Mouse (Mus musculus) urinary bladder, postnatal 36 days (tissue): ENCODE results near the gene Slc25a5.
A peak's percentile ranks its signal among the peaks of the same experiment; 100 is the strongest.

Source experiments
- DNase-seq, 2 experiments: peaks; one replicate each; pipeline ENCODE4 v3.0.0; 2022; ENCODE audit warnings: low spot score in 2 of 2, mixed read lengths in 1 of 2

The Slc25a5 gene

DNA sequence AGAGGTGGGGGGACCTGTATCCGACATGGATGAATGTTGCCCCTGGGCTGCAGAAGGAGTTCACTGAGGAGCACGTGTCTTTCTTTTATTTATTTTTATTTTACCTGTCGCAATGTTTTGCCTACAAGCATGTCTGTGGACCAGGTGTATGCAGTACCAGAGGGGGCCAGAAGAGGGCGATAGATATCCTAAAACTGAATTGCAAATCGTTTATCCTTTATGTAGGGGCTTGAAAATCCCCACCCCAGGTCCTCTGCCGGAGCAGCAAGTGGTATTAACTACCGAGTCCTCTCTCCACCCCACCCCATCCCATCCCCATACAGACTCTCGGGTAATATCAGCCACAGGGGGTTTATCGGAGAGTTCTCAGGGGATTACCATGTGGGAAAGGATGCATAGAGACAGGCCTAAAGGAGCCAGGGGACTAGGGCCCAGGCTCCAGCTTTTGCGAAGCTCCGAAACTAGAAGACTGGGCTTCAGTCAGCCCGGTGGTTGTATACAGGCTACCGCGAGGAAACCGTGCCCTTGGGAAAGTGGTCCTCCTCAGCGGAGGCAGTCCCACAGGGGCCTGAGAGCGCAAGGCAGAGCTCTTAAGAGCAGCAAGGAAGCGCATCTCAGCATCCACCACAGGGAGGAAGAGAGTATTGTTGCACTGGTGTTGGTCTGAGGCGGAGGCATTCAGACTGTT, 38.1 kb downstream of the Slc25a5 start:
- peak; percentile 37 to 51 for DNase-seq

DNA sequence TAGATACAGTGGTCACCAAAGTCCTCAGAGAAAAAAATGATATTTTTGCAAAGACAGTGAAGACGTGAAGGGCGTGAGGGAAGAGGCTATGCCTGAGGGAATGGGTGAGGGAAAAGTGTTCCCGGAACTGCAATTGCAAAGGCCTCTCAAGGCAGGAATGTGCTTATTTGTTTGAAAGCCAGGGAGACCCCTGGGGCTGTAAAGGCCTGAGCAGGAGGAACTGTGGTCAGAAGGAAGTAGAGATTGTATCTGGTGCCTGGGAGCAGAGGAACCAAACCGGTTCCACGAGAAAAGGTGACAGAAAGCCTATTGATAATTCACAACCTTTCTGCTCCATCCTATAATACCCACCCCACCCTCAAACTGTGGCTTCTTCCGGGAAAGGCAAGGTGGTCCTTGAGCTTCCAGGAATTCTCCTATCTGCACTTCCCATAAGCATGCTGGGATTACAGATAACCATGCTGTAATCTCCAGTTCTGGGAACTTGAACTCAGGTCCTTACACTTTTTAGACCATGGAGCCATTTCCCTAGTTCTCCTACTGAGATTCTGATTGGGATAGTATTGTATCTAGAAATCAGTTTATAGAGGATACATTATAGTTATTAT, 41.7 kb downstream of the Slc25a5 start:
- no peak for DNase-seq

DNA sequence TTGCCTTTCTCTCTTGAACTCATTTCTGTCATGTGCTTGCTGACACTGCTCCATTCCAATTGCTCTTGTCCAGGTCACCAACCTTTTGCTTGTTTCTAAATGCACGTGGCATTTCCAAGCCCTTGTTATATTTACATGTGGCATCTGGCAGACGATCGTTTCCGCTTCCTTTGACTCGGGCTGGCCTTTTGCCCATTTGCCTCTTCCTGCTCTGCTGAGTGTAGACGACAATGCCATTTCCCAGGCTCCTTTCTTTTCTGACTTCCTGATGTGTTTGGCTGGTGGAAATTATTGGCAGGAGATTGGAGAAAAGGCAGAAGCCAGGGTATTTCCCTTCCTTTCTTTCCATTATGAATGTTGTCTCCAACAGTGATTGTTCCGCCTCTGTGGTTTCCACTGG, 43.9 kb downstream of the Slc25a5 start:
- no peak for DNase-seq

DNA sequence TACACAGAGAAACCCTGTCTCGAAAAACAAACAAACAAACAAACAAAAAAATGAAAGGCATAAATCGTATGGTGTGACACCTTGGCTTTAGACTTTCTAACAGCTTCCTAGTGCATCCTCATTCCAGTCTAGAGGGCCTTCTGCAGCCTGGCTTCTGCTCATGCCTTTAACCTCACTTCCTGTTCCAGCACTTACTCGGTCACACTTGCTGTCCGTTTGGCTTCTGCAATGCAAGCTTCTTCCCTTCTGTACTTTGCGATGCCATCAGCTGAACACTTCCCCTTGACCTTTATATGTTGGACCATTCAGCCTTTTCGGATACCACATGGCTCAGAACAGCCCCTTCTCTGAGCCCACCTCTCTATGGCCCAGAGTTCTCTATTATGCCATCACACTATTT, 46.2 kb downstream of the Slc25a5 start:
- DNase-seq, result no peak

DNA sequence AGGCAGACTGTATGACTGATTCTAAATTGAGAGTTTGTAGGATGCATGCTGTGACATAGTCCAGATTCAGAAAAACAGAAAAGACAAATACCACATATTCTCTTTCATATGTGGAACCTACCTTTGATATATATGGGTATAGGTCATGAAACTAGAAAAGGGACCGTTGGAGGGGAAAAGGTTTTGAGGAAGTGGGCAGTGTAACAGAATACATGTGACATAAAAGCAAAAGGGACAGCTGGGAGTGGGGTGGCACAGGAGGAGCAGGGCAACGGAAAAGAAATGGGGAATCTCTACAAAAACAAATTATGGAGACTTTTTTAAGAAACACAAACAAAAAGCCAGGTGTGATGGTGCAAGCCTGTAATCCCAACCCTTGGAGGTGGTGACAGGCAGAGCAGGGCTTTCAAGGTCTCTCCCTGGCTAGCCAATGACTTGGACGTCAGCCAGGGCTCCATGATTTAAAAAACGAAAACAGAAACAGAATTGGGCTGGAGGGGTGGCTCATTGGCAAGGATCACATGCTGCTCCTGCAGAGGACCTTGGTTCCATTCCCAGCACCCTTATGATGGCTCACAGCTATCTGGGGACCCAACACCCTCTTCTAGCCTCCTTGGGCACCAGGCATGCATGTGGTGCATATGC, 48.0 kb downstream of the Slc25a5 start:
- no peak for DNase-seq

DNA sequence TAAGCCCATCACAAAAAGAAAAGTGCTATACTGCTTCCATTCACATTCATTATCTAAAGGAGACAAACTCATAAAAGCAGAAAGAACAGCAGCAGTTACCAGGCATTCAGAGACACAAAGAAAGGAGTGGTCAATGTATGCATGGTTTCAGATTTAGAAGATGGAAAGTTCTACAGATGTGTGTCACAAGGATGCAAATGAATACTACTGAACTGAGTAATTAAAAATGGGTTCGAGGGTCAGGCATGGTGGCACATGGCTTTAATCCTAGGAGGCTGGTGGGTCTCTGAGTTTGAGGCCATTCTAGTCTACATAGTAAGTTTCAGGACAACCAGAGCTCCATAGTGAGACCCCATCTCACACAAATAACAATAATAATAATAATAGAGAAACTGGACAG, 51.7 kb downstream of the Slc25a5 start:
- DNase-seq, result no peak
